Mouse (Mus musculus) intestine, embryonic 14.5 days (tissue): ENCODE results near the gene Ccdc6. TPM values are rescaled to one million over a fixed set of nuclear protein-coding genes. Genes with fewer than 3 reads are reported as not detected.
A peak's percentile ranks its signal among the peaks of the same experiment; 100 is the strongest.

Source experiments
- ATAC-seq: fragments of 200-750 bp; cut with Nextera tagmentation; replicated peaks from 2 replicates; pipeline ENCODE4 v1.8.0; 2017; ENCODE audit warnings: low read depth, moderate number of reproducible peaks, moderate TSS enrichment, moderate library complexity; ENCODE audit not compliant: low FRiP score, low TSS enrichment
- DNase-seq: peaks from one replicate; pipeline ENCODE4 v3.0.0-alpha.2; 2018; ENCODE audit warnings: low spot score
- H3K27ac ChIP-seq: fragments of 300-500 bp; sonication (generic); 2 replicates; pipeline ENCODE4 v1.5.1; 2014; ENCODE audit warnings: low read depth, mild to moderate bottlenecking, control low read depth
- H3K27me3 ChIP-seq: fragments of 300-500 bp; sonication (generic); replicated peaks from 2 replicates; pipeline ENCODE4 v1.6.1; 2014; ENCODE audit warnings: low read length, control low read depth; ENCODE audit not compliant: control insufficient read depth, insufficient read depth
- H3K36me3 ChIP-seq: fragments of 300-500 bp; sonication (generic); 2 replicates; pipeline ENCODE4 v1.6.1; 2014; ENCODE audit warnings: low read length, control low read depth; ENCODE audit not compliant: control insufficient read depth, insufficient read depth
- H3K4me1 ChIP-seq: fragments of 300-500 bp; sonication (generic); replicated peaks from 2 replicates; pipeline ENCODE4 v1.6.1; 2014; ENCODE audit warnings: low read length, control low read depth, mixed read lengths; ENCODE audit not compliant: control insufficient read depth, insufficient read depth
- H3K4me2 ChIP-seq: fragments of 300-500 bp; sonication (generic); 2 replicates; pipeline ENCODE4 v1.6.1; 2014; ENCODE audit warnings: low read length
- H3K4me3 ChIP-seq: fragments of 300-500 bp; sonication (generic); 2 replicates; pipeline ENCODE4 v1.5.1; 2014; ENCODE audit warnings: low read depth, low read length, control low read depth, mixed read lengths
- H3K9ac ChIP-seq: fragments of 300-500 bp; sonication (generic); 2 replicates; pipeline ENCODE4 v1.6.1; 2014; ENCODE audit warnings: mild to moderate bottlenecking, low read length
- H3K9me3 ChIP-seq: fragments of 300-500 bp; sonication (generic); 2 replicates; pipeline ENCODE4 v1.6.1; 2016; ENCODE audit warnings: low read length, control low read depth; ENCODE audit not compliant: control insufficient read depth
- WGBS: fragments of 180-500 bp; shearing (Covaris S2); extraction: QIAGEN DNeasy Blood & Tissue Kit; methylation state at CpG from one replicate; pipeline ENCODE4 v1.1.7; 2014; 5-methylcytosine and 5-hydroxymethylcytosine counted together
- polyA plus RNA-seq: library from polyadenylated mRNA; unstranded; fragments of >200 nt; fragmentation: Nextera tagmentation; extraction: Ambion mirVana; gene quantifications from 2 replicates; pipeline ENCODE4 v1.2.1, GENCODE M21; 2014

The Ccdc6 gene
- polyA plus RNA-seq, 1 experiment from 2014 or later, result 23.7 TPM

DNA sequence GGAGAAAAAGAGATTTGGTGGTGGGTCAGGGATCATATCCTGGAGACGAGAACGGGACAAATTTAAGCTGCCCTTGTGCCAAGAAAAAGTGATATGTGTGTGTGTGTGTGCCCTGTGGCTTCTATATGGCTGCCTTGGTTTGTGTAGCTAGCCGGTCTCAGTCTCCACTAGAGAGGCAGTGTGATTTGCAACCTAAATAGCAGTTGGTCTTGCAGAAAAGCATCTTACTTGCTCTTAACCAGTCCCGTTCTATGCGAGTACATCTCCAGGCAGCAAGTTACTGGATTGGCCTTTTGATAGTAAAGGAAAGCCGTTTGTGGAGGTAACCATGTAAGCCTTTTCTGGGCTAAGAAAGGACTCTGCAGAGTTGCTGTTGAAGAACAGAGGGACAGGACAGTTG, 1.7 kb downstream of the Ccdc6 start:
- H3K4me3 ChIP-seq, result peak overlapping the region; percentile 96
- H3K4me2 ChIP-seq, result peak overlapping the region; percentile 89
- H3K9me3 ChIP-seq, result no peaks in the 10 kb centered on the region
- DNase-seq (no peak), ATAC-seq (no peak)
- 0 out of 2 replicates have a peak overlapping the region, but pooled peaks have one; percentile 84 for H3K27ac ChIP-seq
- peaks cover 27% of the 10 kb centered on the region for H3K4me1 ChIP-seq
- peak overlapping the region; percentile 88 for H3K9ac ChIP-seq
- WGBS, result 15% methylated on average over 6 of the region's 6 CpGs
- peaks cover 2% of the 10 kb centered on the region; the same call in 1 of the 2 replicates for H3K36me3 ChIP-seq
- no peaks in the 10 kb centered on the region for H3K27me3 ChIP-seq

DNA sequence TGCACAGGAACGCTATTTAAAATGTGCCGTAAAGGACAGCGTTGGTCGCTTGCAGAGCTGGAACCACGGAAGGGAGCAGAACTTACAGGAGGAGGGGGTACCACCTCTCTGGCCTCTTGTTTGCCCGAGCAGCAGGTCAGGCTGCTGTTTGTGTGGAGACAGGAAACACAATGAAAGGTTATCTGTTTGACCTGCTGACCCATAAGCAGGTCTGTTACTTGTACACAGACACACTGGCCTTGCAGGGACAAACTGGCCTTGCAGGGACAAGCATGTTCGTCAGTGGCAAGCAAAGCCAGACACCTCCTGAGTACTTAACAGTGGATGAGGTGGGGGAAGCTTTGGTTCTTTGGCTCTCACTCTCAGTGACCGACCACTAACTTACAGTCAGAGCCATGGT, 2.1 kb downstream of the Ccdc6 start:
- Histone ChIP-seq H3K9ac (peak overlapping the region; percentile 88), H3K9me3 (no peaks in the 10 kb centered on the region), H3K4me1 (peaks cover 23% of the 10 kb centered on the region), H3K4me2 (peak overlapping the region; percentile 89), H3K27me3 (no peaks in the 10 kb centered on the region), H3K36me3 (peaks cover 4% of the 10 kb centered on the region; the same call in 1 of the 2 replicates), H3K27ac (no peak overlapping the region), H3K4me3 (peak overlapping the region; percentile 96)
- ATAC-seq, result no peak
- no peak for DNase-seq
- WGBS, result 29% methylated on average over 8 of the region's 8 CpGs

DNA sequence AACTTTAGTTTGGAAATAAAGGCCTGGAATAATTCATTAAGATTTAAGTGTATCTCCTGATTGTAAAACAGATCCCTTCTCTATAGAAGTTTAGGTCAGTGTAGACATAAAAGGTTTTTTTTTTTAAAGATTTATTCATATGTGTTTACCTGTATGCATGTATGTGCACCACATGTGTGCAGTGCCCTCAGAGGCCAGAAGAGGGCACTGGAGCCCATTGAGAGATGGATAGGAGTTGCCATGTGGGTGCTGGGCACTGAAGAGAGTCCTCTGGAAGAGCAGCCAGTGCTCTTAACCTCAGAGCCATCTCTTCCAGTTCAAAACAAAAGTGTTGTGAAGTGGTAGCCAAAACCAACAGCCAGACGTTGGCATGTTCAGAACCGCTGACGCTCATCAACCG, 5.2 kb downstream of the Ccdc6 start:
- H3K36me3 ChIP-seq, result peaks cover 4% of the 10 kb centered on the region
- H3K9me3 ChIP-seq, result no peaks in the 10 kb centered on the region
- H3K4me2 ChIP-seq, result no peak overlapping the region
- H3K27ac ChIP-seq, result no peak overlapping the region
- ATAC-seq (no peak), DNase-seq (no peak)
- no peak overlapping the region for H3K9ac ChIP-seq
- H3K4me3 ChIP-seq, result no peak overlapping the region
- WGBS, result 95% methylated on average over 4 of the region's 4 CpGs
- H3K27me3 ChIP-seq, result no peaks in the 10 kb centered on the region
- H3K4me1 ChIP-seq, result peaks cover 11% of the 10 kb centered on the region

DNA sequence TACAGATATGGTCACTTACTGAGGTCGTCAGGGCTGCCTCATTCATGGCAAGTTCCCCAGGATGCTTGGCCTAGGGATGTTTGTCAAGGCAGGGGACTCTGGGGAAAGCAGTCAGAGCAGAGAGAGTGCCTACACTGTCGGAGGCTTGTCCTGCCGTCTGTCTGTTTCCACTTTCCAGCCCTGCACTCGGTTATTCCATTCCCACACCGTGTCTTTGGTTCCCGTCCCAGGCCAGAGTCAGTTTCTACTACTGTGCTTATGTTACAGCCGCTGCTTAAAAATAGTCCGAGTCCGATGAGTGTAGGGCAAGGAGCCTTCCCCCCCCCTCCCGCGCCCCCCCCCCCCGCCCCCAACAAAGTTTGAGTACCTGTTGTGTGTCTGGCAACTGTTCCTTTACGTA, 11.1 kb downstream of the Ccdc6 start:
- Histone ChIP-seq H3K4me2 (no peak overlapping the region), H3K27me3 (no peaks in the 10 kb centered on the region), H3K4me1 (no peaks in the 10 kb centered on the region; the same call in 1 of the 2 replicates), H3K36me3 (peaks cover 4% of the 10 kb centered on the region), H3K9ac (no peak overlapping the region), H3K4me3 (no peak overlapping the region), H3K9me3 (no peaks in the 10 kb centered on the region), H3K27ac (no peak overlapping the region)
- WGBS, result 56% methylated on average over 13 of the region's 13 CpGs
- ATAC-seq (no peak), DNase-seq (no peak)

DNA sequence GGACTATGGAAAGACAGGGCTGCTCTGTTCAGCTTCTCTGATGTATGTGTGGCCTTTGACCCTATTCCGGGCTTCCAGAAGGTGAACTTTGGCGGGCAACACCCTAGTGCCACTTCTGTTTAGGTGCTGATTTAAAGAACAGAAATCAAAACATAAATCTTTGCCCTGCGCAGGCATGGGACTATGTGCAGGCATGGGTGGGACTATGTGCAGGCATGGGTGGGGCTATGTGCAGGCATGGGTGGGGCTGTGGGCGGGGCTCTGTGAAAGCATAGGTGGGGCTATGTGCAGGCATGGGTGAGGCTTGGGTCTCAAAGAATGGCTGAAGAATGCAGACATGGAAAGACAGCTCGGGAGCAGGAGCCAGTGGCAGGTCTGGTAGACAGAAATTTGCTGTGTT, 13.1 kb downstream of the Ccdc6 start:
- Histone ChIP-seq H3K27me3 (no peaks in the 10 kb centered on the region), H3K27ac (no peak overlapping the region), H3K9me3 (no peaks in the 10 kb centered on the region), H3K9ac (no peak overlapping the region), H3K4me1 (no peaks in the 10 kb centered on the region; the same call in 1 of the 2 replicates), H3K36me3 (peaks cover 8% of the 10 kb centered on the region; the same call in 1 of the 2 replicates), H3K4me3 (no peak overlapping the region), H3K4me2 (no peak overlapping the region)
- WGBS, result 24% methylated on average over 5 of the region's 5 CpGs
- DNase-seq (peak; percentile 67), ATAC-seq (peak; percentile 82)

DNA sequence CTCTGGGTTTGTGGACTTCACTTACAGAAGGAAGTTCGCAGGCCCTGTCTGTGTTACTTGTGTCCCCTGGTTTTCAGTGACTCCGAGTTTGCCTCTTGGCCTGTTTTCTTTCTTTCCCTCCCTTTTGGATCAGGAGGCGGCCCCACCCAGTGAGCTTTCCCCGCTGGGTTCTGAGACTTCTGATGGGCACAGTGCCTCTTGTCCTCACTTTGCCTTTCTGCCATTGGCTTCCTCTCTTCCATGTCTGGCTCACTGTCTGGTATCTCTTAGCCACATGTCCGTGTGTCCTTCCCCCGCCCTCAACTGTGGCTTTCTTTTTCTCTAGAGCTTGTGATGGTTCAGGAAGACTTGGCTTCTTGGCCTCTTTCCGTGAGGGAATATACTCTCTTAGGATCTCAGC, 13.9 kb downstream of the Ccdc6 start:
- 88% methylated on average over 7 of the region's 7 CpGs for WGBS
- H3K4me3 ChIP-seq, result no peak overlapping the region
- H3K4me2 ChIP-seq, result no peak overlapping the region
- no peak for ATAC-seq
- no peaks in the 10 kb centered on the region for H3K27me3 ChIP-seq
- no peaks in the 10 kb centered on the region; the same call in 1 of the 2 replicates for H3K4me1 ChIP-seq
- no peak overlapping the region for H3K9ac ChIP-seq
- no peaks in the 10 kb centered on the region for H3K9me3 ChIP-seq
- H3K27ac ChIP-seq, result no peak overlapping the region
- peaks cover 8% of the 10 kb centered on the region; the same call in 1 of the 2 replicates for H3K36me3 ChIP-seq
- DNase-seq, result no peak

DNA sequence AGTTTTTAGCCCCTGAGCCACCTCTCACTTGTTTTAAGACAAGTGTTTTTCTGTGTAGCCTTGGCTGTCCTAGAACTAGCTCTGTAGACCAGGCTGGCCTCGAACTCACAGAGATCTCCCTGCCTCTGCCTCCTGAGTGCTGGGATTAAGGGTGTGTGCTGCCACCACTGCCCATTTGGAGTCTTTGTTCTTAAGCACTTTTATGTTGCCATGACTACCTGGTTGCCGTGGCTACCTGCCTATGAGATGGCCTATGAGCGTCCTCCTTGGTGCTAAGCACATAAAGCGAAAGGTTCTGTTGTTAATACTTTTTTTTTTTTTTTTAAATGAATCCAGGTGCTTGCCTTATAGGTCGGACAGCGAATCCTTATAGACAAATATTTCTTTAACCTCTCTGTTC, 14.7 kb downstream of the Ccdc6 start:
- ATAC-seq, result no peak
- 90% methylated on average over 6 of the region's 6 CpGs for WGBS
- peaks cover 8% of the 10 kb centered on the region; the same call in 1 of the 2 replicates for H3K36me3 ChIP-seq

DNA sequence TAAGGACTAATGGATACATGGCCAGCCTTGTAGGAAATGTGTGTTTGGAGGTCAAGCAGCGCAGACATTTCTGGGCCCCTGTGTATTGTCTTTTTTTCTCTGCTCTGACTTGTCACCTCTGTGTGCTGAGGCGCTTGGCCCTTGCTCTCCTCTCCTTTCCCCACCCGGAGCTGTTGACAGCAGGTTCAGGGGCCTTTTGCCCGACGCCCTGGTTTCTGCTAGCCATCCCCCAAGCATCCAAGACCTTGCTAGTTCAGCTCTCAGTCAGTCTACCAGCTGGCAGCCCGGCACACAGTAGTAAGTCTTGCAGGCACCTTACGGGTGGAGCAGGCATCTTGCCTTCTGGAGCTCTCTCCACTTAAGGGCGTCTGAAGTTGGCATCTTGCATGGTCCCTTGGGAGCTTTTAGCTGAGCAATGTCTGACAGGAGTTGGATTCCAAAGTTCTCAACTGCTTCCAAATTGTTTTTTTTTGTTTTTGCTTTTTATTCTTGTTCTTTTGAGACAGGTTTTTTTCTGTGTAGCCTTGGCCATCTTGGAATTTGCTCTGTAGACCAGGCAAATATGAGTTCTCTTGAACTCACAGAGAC, 17.2 kb downstream of the Ccdc6 start:
- no peak overlapping the region for H3K9ac ChIP-seq
- H3K27ac ChIP-seq, result no peak overlapping the region
- peaks cover 5% of the 10 kb centered on the region; the same call in 1 of the 2 replicates for H3K4me1 ChIP-seq
- no peak for ATAC-seq
- WGBS, result 89% methylated on average over 8 of the region's 8 CpGs
- no peak overlapping the region for H3K4me3 ChIP-seq
- no peaks in the 10 kb centered on the region for H3K27me3 ChIP-seq
- DNase-seq, result no peak
- H3K9me3 ChIP-seq, result no peaks in the 10 kb centered on the region
- H3K4me2 ChIP-seq, result no peak overlapping the region
- H3K36me3 ChIP-seq, result 0 out of 2 replicates have a peak, but pooled peaks cover 8% of the 10 kb centered on the region

More for the DNA sequence above, 14.7 kb downstream of the Ccdc6 start:
- Histone ChIP-seq H3K9ac (no peak overlapping the region), H3K4me3 (no peak overlapping the region), H3K27me3 (no peaks in the 10 kb centered on the region), H3K27ac (no peak overlapping the region), H3K4me1 (no peaks in the 10 kb centered on the region; the same call in 1 of the 2 replicates), H3K9me3 (no peaks in the 10 kb centered on the region), H3K4me2 (no peak overlapping the region)
- DNase-seq, result no peak

DNA sequence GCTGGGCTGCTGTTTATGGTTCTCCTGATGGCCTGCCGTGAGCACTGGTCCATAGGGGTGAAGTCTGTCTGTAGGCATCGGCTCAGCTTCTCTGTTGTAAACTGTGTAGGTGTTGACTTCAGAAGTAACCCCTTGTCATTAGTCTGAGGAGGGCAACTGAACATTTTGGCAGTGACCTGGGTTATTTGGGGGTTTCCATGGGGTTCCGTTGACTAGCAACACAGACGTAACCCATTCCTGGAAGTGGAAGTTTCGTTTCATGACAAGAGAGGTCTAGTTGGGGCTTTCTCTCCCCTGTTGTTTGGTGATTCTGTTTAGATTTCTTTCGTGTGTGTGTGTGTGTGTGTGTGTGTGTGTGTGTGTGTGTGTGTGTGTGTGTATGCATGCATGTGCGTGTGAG, 19.5 kb downstream of the Ccdc6 start:
- H3K36me3 ChIP-seq, result 0 out of 2 replicates have a peak, but pooled peaks cover 8% of the 10 kb centered on the region
- ATAC-seq, result no peak
- H3K27me3 ChIP-seq, result no peaks in the 10 kb centered on the region
- no peaks in the 10 kb centered on the region for H3K9me3 ChIP-seq
- DNase-seq, result no peak
- no peak overlapping the region for H3K9ac ChIP-seq
- H3K4me3 ChIP-seq, result no peak overlapping the region
- no peak overlapping the region for H3K27ac ChIP-seq
- no peak overlapping the region for H3K4me2 ChIP-seq
- peaks cover 28% of the 10 kb centered on the region for H3K4me1 ChIP-seq
- WGBS, result 91% methylated on average over 7 of the region's 7 CpGs
